Mouse (Mus musculus): Measurements from ENCODE around the gene Clk4. TPM values are rescaled to one million over a fixed set of nuclear protein-coding genes. Genes with fewer than 3 reads are reported as not detected.

Gene Clk4
- total and polyA plus RNA-seq, 3 experiments = 47.9 to 244 (median 61.0) TPM

DNA sequence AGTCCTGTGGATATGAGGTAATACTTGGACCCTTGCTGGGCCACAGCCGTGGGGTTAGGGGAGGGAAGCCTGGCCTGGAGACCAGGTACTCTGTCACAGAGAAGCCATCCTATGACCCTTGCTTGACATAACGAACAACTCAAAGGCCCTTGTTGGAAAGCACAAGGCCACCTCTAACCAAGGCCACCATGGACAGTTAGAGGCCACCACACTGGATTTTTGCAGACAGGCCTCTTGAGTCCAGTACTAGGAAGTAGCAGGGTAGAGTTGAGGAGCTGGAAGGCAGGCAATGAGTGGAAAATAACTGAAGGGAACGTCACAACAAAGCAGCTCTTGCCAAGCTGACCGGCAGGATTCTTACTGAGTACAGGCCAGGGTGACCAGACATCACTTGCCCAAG, 37.2 kb downstream of the Clk4 start:
- no peak for TF ChIP-seq HCFC1 (IDR thresholded peaks at IDR 0.05; ENCODE audit: low read depth, low read length)
- H3K27me3 ChIP-seq (ENCODE audit: control insufficient read depth in 1 of 2, insufficient read depth in 2 of 2, low read length in 2 of 2) = no peaks in the 10 kb centered on the region
- no peak for DNase-seq (ENCODE audit: low read depth, low spot score)

DNA sequence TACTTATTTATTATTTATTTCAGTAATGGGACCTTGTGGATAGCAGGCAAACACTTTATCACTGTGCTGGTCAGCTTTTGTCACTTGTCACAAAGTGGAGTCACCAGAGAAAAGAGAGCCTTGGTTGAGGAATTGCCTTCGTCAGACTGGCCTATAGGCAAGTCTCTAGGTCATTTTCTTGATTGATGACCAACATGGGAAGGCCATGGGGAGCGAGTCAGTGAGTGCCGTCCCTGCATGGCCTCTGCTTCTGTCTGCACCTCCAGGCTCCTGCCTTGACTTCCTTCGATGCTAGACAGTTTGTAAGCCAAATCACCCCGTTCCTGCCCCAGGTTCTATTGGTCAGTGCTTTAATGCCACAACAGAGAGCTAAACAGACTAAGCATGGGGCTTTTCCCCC, 40.9 kb downstream of the Clk4 start:
- DNase-seq (ENCODE audit: low read depth, low spot score) = no peak
- no peak overlapping the region for H3K27ac ChIP-seq (ENCODE audit: control insufficient read depth, low read depth, low read length)
- H3K4me1 ChIP-seq (ENCODE audit: control insufficient read depth in 1 of 2, insufficient read depth in 2 of 2, low read length in 2 of 2) = no peaks in the 10 kb centered on the region
- no peaks in the 10 kb centered on the region for H3K79me2 ChIP-seq (ENCODE audit: control insufficient read depth, insufficient read depth, low read length, poor library complexity)
- TF ChIP-seq USF1 (IDR thresholded peaks at IDR 0.05; ENCODE audit: low read depth, low read length) = no peak
- no peak for TF ChIP-seq MAFK (IDR thresholded peaks at IDR 0.05; ENCODE audit: borderline replicate concordance, low read depth, low read length)
- TF ChIP-seq E2F4 (IDR thresholded peaks at IDR 0.05; ENCODE audit: borderline replicate concordance, low read depth, low read length) = no peak
- TF ChIP-seq UBTF (IDR thresholded peaks at IDR 0.05; ENCODE audit: borderline replicate concordance, insufficient read depth, low read depth, low read length) = no peak
- TF ChIP-seq POLR2AphosphoS5 (IDR thresholded peaks at IDR 0.05; ENCODE audit: borderline replicate concordance, low read depth, low read length) = no peak
- no peak for TF ChIP-seq HCFC1 (IDR thresholded peaks at IDR 0.05; ENCODE audit: low read depth, low read length)
- TF ChIP-seq TAL1 (IDR thresholded peaks at IDR 0.05; ENCODE audit: low read length) = no peak
- no peak for TF ChIP-seq MYB (IDR thresholded peaks at IDR 0.05; ENCODE audit: low read depth, low read length)
- TF ChIP-seq CTCF (IDR thresholded peaks at IDR 0.05 in 2 of 3, conservative IDR thresholded peaks at IDR 0.05 in 1 of 3; ENCODE audit: control insufficient read depth in 1 of 3, insufficient read depth in 1 of 3, low read depth in 2 of 3, low read length in 3 of 3, poor library complexity in 1 of 3, severe bottlenecking in 1 of 3) = no peak
- no peak overlapping the region for H3K9ac ChIP-seq (ENCODE audit: control insufficient read depth, low read depth, low read length, poor library complexity, severe bottlenecking)
- no peaks in the 10 kb centered on the region for H3K9me3 ChIP-seq (replicated peaks; ENCODE audit: insufficient read depth, low read length)
- H3K4me3 ChIP-seq (ENCODE audit: control insufficient read depth in 1 of 2, insufficient read depth in 1 of 2, low read depth in 2 of 2, low read length in 2 of 2) = no peak overlapping the region
- H3K36me3 ChIP-seq (ENCODE audit: control insufficient read depth in 1 of 2, insufficient read depth in 2 of 2, low read length in 2 of 2) = no peaks in the 10 kb centered on the region
- no peaks in the 10 kb centered on the region for H3K27me3 ChIP-seq (ENCODE audit: control insufficient read depth in 1 of 2, insufficient read depth in 2 of 2, low read length in 2 of 2)

More for the DNA sequence above, 37.2 kb downstream of the Clk4 start:
- Histone ChIP-seq H3K9me3 (replicated peaks; ENCODE audit: insufficient read depth, low read length) (no peaks in the 10 kb centered on the region), H3K79me2 (ENCODE audit: control insufficient read depth, insufficient read depth, low read length, poor library complexity) (no peaks in the 10 kb centered on the region), H3K9ac (ENCODE audit: control insufficient read depth, low read depth, low read length, poor library complexity, severe bottlenecking) (no peak overlapping the region), H3K4me1 (ENCODE audit: control insufficient read depth in 1 of 2, insufficient read depth in 2 of 2, low read length in 2 of 2) (no peaks in the 10 kb centered on the region), H3K36me3 (ENCODE audit: control insufficient read depth in 1 of 2, insufficient read depth in 2 of 2, low read length in 2 of 2) (no peaks in the 10 kb centered on the region), H3K4me3 (ENCODE audit: control insufficient read depth in 1 of 2, insufficient read depth in 1 of 2, low read depth in 2 of 2, low read length in 2 of 2) (no peak overlapping the region), H3K27ac (ENCODE audit: control insufficient read depth, low read depth, low read length) (no peak overlapping the region)

DNA sequence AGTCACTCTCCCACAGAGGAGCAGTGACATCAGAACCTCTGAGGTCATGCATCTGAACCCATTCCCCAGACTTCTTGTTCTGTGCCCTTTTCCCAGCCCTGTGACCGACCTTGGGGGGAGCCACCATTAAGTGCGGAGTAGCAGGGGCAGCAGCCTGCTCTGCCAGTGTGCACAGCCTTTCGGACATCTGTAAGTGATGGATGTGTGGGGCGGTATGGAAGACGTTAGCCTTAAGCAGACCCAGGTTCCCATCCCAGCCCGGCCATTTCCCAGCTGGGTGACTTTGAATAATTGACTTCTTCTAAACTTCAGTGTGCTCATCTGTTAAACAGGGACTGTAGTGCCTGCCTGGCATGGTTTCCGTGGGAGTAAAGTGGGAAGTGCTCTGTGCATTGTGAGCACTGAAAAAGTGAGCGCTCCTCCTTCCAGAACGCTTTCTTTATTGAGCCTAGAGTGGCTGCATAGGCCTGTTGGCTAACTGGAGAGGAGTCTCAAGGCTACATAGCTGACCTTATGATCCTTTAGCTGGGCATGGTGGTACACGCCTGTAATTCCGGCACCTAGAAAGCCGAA, 42.5 kb downstream of the Clk4 start:
- no peak overlapping the region for H3K27ac ChIP-seq (ENCODE audit: control insufficient read depth, low read depth, low read length)
- no peaks in the 10 kb centered on the region for H3K27me3 ChIP-seq (ENCODE audit: control insufficient read depth in 1 of 2, insufficient read depth in 2 of 2, low read length in 2 of 2)
- H3K4me3 ChIP-seq (ENCODE audit: control insufficient read depth in 1 of 2, insufficient read depth in 1 of 2, low read depth in 2 of 2, low read length in 2 of 2) = no peak overlapping the region
- TF ChIP-seq MXI1 (IDR thresholded peaks at IDR 0.05; ENCODE audit: low read depth, low read length) = no peak
- TF ChIP-seq EP300 (IDR thresholded peaks at IDR 0.05; ENCODE audit: low read depth in 1 of 2, low read length in 2 of 2) = no peak
- TF ChIP-seq TCF12 (IDR thresholded peaks at IDR 0.05; ENCODE audit: low read depth, low read length) = no peak
- TF ChIP-seq CTCF (IDR thresholded peaks at IDR 0.05 in 2 of 3, conservative IDR thresholded peaks at IDR 0.05 in 1 of 3; ENCODE audit: control insufficient read depth in 1 of 3, insufficient read depth in 1 of 3, low read depth in 2 of 3, low read length in 3 of 3, poor library complexity in 1 of 3, severe bottlenecking in 1 of 3) = no peak
- no peak for TF ChIP-seq RCOR1 (IDR thresholded peaks at IDR 0.05; ENCODE audit: low read depth, low read length)
- no peak for TF ChIP-seq KAT2A (conservative IDR thresholded peaks at IDR 0.05; ENCODE audit: low read depth, low read length)
- no peak for TF ChIP-seq CHD2 (IDR thresholded peaks at IDR 0.05; ENCODE audit: low read length)
- TF ChIP-seq SMC3 (IDR thresholded peaks at IDR 0.05; ENCODE audit: low read depth, low read length) = no peak
- no peak for TF ChIP-seq TAL1 (IDR thresholded peaks at IDR 0.05; ENCODE audit: low read length)
- TF ChIP-seq ELF1 (IDR thresholded peaks at IDR 0.05; ENCODE audit: low read depth, low read length) = no peak
- TF ChIP-seq POLR2AphosphoS2 (IDR thresholded peaks at IDR 0.05; ENCODE audit: low read length) = no peak
- TF ChIP-seq NELFE (IDR thresholded peaks at IDR 0.05; ENCODE audit: low read depth, low read length) = no peak
- no peak for TF ChIP-seq POLR2AphosphoS5 (IDR thresholded peaks at IDR 0.05; ENCODE audit: borderline replicate concordance, low read depth, low read length)
- no peak for TF ChIP-seq ZC3H11A (IDR thresholded peaks at IDR 0.05; ENCODE audit: low read depth, low read length)
- no peak for TF ChIP-seq MAX (IDR thresholded peaks at IDR 0.05; ENCODE audit: low read length)
- no peak for TF ChIP-seq USF2 (IDR thresholded peaks at IDR 0.05; ENCODE audit: borderline replicate concordance in 1 of 2, insufficient read depth in 1 of 2, low read depth in 1 of 2, low read length in 2 of 2)
- no peaks in the 10 kb centered on the region for H3K4me1 ChIP-seq (ENCODE audit: control insufficient read depth in 1 of 2, insufficient read depth in 2 of 2, low read length in 2 of 2)
- no peak overlapping the region for H3K9ac ChIP-seq (ENCODE audit: control insufficient read depth, low read depth, low read length, poor library complexity, severe bottlenecking)
- H3K36me3 ChIP-seq (ENCODE audit: control insufficient read depth in 1 of 2, insufficient read depth in 2 of 2, low read length in 2 of 2) = no peaks in the 10 kb centered on the region
- no peaks in the 10 kb centered on the region for H3K9me3 ChIP-seq (replicated peaks; ENCODE audit: insufficient read depth, low read length)
- no peak for DNase-seq (ENCODE audit: low read depth, low spot score)
- no peaks in the 10 kb centered on the region for H3K79me2 ChIP-seq (ENCODE audit: control insufficient read depth, insufficient read depth, low read length, poor library complexity)

Measured in MEL (cell line).